Mouse (Mus musculus) midbrain, embryonic 14.5 days (tissue): ENCODE results near the gene Nckap5. TPM values are rescaled to one million over a fixed set of nuclear protein-coding genes. Genes with fewer than 3 reads are reported as not detected.
A peak's percentile ranks its signal among the peaks of the same experiment; 100 is the strongest.

Source experiments
- ATAC-seq: fragments of 200-750 bp; cut with Nextera tagmentation; 2 replicates; pipeline ENCODE4 v1.8.0; 2017; ENCODE audit warnings: moderate number of reproducible peaks, moderate library complexity; ENCODE audit not compliant: low FRiP score, low TSS enrichment
- DNase-seq: peaks from one replicate; pipeline ENCODE4 v3.0.0-alpha.2; 2015
- H3K27ac ChIP-seq: fragments of 300-500 bp; sonication (generic); replicated peaks from 2 replicates; pipeline ENCODE4 v1.5.1; 2014; ENCODE audit warnings: mild to moderate bottlenecking, low read depth, low read length, moderate library complexity
- H3K27me3 ChIP-seq: fragments of 300-500 bp; sonication (generic); 2 replicates; pipeline ENCODE4 v1.6.1; 2014; ENCODE audit warnings: low read length, control low read depth, mixed read lengths; ENCODE audit not compliant: control insufficient read depth, insufficient read depth
- H3K36me3 ChIP-seq: fragments of 300-500 bp; sonication (generic); 2 replicates; pipeline ENCODE4 v1.6.1; 2014; ENCODE audit warnings: low read length, control low read depth; ENCODE audit not compliant: control insufficient read depth, insufficient read depth
- H3K4me1 ChIP-seq: fragments of 300-500 bp; sonication (generic); 2 replicates; pipeline ENCODE4 v1.6.1; 2014; ENCODE audit warnings: mild to moderate bottlenecking, antibody characterized with exemption, low read length, control low read depth; ENCODE audit not compliant: control insufficient read depth, insufficient read depth
- H3K4me2 ChIP-seq: fragments of 300-500 bp; sonication (generic); 2 replicates; pipeline ENCODE4 v1.6.1; 2014; ENCODE audit warnings: mild to moderate bottlenecking, low read length, moderate library complexity
- H3K4me3 ChIP-seq: fragments of 300-500 bp; sonication (generic); replicated peaks from 2 replicates; pipeline ENCODE4 v1.5.1; 2014; ENCODE audit warnings: low read depth, low read length
- H3K9ac ChIP-seq: fragments of 300-500 bp; sonication (generic); replicated peaks from 2 replicates; pipeline ENCODE4 v1.6.1; 2014; ENCODE audit warnings: mild to moderate bottlenecking, low read length, moderate library complexity
- H3K9me3 ChIP-seq: fragments of 300-500 bp; sonication (generic); 2 replicates; pipeline ENCODE4 v1.6.1; 2016; ENCODE audit warnings: low read length, control low read depth, mixed read lengths; ENCODE audit not compliant: control insufficient read depth
- whole genome bisulfite sequencing: fragments of 180-500 bp; shearing (Covaris S2); extraction: QIAGEN DNeasy Blood & Tissue Kit; methylation state at CpG from one replicate; pipeline ENCODE4 v1.1.7; 2014; 5-methylcytosine and 5-hydroxymethylcytosine counted together
- polyA plus RNA-seq: library from polyadenylated mRNA; unstranded; fragments of >200 nt; fragmentation: Nextera tagmentation; extraction: Ambion mirVana; gene quantifications from 2 replicates; pipeline ENCODE4 v1.2.1, GENCODE M21; 2014

The Nckap5 gene
- polyA plus RNA-seq, 1 experiment from 2014 or later, result 14.6 TPM

DNA sequence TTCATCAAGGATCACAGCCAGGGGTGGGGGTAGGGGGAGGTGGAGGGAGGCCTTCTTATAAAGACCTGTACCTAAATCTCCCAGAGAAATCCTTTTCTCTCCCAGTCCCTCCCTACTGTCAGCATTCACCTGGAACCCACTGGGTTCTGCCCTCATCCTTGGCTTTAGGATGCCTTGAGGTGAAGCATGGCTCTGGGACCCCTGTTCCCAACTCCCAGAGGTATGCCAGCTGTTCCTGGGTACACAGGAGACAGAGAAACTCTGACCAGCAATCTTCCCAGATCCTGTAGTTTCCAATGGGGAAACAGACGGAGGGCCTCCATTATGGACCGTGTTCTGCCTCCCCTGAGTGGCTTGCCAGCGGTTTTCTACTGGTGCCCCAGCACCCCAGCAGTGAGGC lies 909.9 kb downstream of the Nckap5 start:
- H3K36me3 ChIP-seq, result no peaks in the 10 kb centered on the region
- DNase-seq, result no peak
- H3K4me1 ChIP-seq, result no peaks in the 10 kb centered on the region
- 91% methylated on average over 3 of the region's 3 CpGs for WGBS
- no peaks in the 10 kb centered on the region for H3K27me3 ChIP-seq
- H3K4me2 ChIP-seq, result no peak overlapping the region
- H3K9me3 ChIP-seq, result peaks cover 9% of the 10 kb centered on the region; the same call in 1 of the 2 replicates
- no peak overlapping the region for H3K4me3 ChIP-seq
- H3K9ac ChIP-seq, result no peak overlapping the region
- no peak overlapping the region for H3K27ac ChIP-seq
- ATAC-seq, result no peak

DNA sequence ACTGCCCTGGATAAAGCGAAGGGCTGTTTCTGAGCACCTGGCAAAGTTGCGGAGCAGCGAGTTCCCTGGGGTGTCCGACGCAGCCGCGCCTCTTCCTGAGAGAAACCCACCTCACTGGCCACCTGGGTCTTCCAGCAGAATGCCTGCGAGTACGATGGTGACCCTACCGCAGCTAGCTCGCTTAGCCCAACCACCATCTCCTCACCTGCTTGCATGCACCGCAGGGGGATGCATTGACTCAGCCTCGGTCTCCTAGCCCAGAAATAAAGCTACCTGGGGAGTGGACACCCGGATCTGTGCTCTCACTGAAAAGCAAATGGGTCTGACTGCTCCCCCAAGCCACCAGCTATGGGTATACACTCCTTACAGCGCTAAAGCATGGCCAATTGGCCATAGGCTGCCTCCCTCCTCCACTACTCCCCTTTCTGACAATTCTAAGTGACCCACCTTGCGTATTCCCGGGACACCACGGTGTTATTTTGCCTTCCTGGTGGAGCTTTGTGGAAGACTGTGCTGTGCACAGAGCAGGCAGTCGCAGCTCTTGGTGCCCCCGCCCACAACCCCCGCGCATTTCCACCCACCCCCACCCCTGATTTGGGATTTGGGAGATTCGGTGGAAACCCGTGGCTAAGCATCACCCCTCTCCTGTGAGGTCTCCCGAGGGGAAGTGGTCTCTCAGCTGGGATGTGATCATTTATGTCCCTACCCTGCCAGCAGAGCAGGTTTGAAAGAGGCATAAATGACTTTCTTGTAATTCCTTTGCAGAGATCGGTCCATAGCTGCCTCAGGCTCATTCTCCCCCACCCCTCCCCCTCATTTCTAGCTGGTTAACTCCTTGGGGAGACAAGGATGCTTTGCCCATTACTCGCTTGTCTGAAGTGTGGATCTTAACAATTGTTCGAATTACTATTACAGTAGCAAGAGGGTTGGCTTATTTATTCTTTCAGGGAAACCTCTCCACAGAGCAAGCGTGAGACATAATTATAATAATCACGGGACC lies 917.7 kb downstream of the Nckap5 start, which contains the start of gene Lypd1:
Gene Lypd1, minus strand, starts transcription at position 501 of the 1,000 bp plus-strand sequence.
- no peaks in the 10 kb centered on the region for H3K36me3 ChIP-seq
- H3K9ac ChIP-seq, result peak within 1 kb of the TSS; percentile 69
- H3K4me3 ChIP-seq, result peak within 1 kb of the TSS; percentile 59
- ATAC-seq, result peak; percentile 41
- peak within 1 kb of the TSS; percentile 99 for H3K4me2 ChIP-seq
- WGBS, result 5% methylated on average over 30 of the region's 30 CpGs
- peaks cover 18% of the 10 kb centered on the region for H3K4me1 ChIP-seq
- H3K27ac ChIP-seq, result peak within 1 kb of the TSS; percentile 42
- peaks cover 6% of the 10 kb centered on the region; the same call in 1 of the 2 replicates for H3K27me3 ChIP-seq
- DNase-seq, result peak; percentile 71
- H3K9me3 ChIP-seq, result no peaks in the 10 kb centered on the region

- H3K4me2 ChIP-seq, result peak overlapping the region; percentile 99
- H3K4me3 ChIP-seq, result peak overlapping the region; percentile 59
- peak overlapping the region; percentile 69 for H3K9ac ChIP-seq
- DNase-seq (peak; percentile 76), ATAC-seq (peak; percentile 62)
- H3K9me3 ChIP-seq, result no peaks in the 10 kb centered on the region
- peaks cover 18% of the 10 kb centered on the region for H3K4me1 ChIP-seq
- peaks cover 6% of the 10 kb centered on the region; the same call in 1 of the 2 replicates for H3K27me3 ChIP-seq
- no peaks in the 10 kb centered on the region for H3K36me3 ChIP-seq
- peak overlapping the region; percentile 45 for H3K27ac ChIP-seq
- WGBS, result under 1% methylated on average over 43 of the region's 43 CpGs
These were observed 918.6 kb downstream of the Nckap5 start for GRCm38 (mm10) chr1:125911901-125912445.

GRCm38 (mm10) chr1:125911337-125911900 lies 919.2 kb downstream of the Nckap5 start:
- ATAC-seq, result peak; percentile 48
- H3K9me3 ChIP-seq, result no peaks in the 10 kb centered on the region
- H3K36me3 ChIP-seq, result no peaks in the 10 kb centered on the region
- under 1% methylated on average over 35 of the region's 35 CpGs for WGBS
- H3K27me3 ChIP-seq, result peaks cover 6% of the 10 kb centered on the region; the same call in 1 of the 2 replicates
- peak overlapping the region; percentile 99 for H3K4me2 ChIP-seq
- DNase-seq, result peak; percentile 74
- H3K4me1 ChIP-seq, result peaks cover 18% of the 10 kb centered on the region
- H3K4me3 ChIP-seq, result peak overlapping the region; percentile 59
- peak overlapping the region; percentile 69 for H3K9ac ChIP-seq
- H3K27ac ChIP-seq, result peak overlapping the region; percentile 45

GRCm38 (mm10) chr1:125910871-125911265 lies 919.7 kb downstream of the Nckap5 start:
- H3K27me3 ChIP-seq, result peaks cover 6% of the 10 kb centered on the region; the same call in 1 of the 2 replicates
- H3K9me3 ChIP-seq, result no peaks in the 10 kb centered on the region
- H3K4me1 ChIP-seq, result peaks cover 18% of the 10 kb centered on the region
- 2% methylated on average over 9 of the region's 9 CpGs for WGBS
- 0 out of 2 replicates have a peak, but pooled peaks have one; percentile 14 for ATAC-seq
- peak overlapping the region; percentile 69 for H3K9ac ChIP-seq
- no peaks in the 10 kb centered on the region for H3K36me3 ChIP-seq
- H3K27ac ChIP-seq, result peak overlapping the region; percentile 45; the same call in 1 of the 2 replicates
- peak; percentile 50 for DNase-seq
- peak overlapping the region; percentile 99 for H3K4me2 ChIP-seq
- H3K4me3 ChIP-seq, result peak overlapping the region; percentile 59

GRCm38 (mm10) chr1:125910211-125910870 lies 920.3 kb downstream of the Nckap5 start:
- Histone ChIP-seq H3K9me3 (no peaks in the 10 kb centered on the region), H3K4me3 (peak overlapping the region; percentile 59), H3K4me1 (peaks cover 18% of the 10 kb centered on the region), H3K27ac (no peak overlapping the region), H3K9ac (peak overlapping the region; percentile 69), H3K4me2 (peak overlapping the region; percentile 99), H3K36me3 (no peaks in the 10 kb centered on the region), H3K27me3 (peaks cover 6% of the 10 kb centered on the region; the same call in 1 of the 2 replicates)
- peak; percentile 82 for DNase-seq
- WGBS, result 13% methylated on average over 14 of the region's 14 CpGs
- 0 out of 2 replicates have a peak, but pooled peaks have one; percentile 26 for ATAC-seq

GRCm38 (mm10) chr1:125893158-125893557 lies 937.4 kb downstream of the Nckap5 start:
- H3K9ac ChIP-seq, result no peak overlapping the region
- peak; percentile 43 for DNase-seq
- H3K27me3 ChIP-seq, result no peaks in the 10 kb centered on the region
- no peaks in the 10 kb centered on the region for H3K9me3 ChIP-seq
- ATAC-seq, result no peak
- no peak overlapping the region for H3K4me3 ChIP-seq
- H3K36me3 ChIP-seq, result no peaks in the 10 kb centered on the region
- 10% methylated on average over 9 of the region's 9 CpGs for WGBS
- H3K27ac ChIP-seq, result peak overlapping the region; percentile 1; the same call in 1 of the 2 replicates
- H3K4me2 ChIP-seq, result no peak overlapping the region
- H3K4me1 ChIP-seq, result no peaks in the 10 kb centered on the region

- Histone ChIP-seq H3K36me3 (no peaks in the 10 kb centered on the region), H3K9me3 (no peaks in the 10 kb centered on the region), H3K9ac (no peak overlapping the region), H3K4me3 (no peak overlapping the region), H3K4me2 (no peak overlapping the region), H3K4me1 (no peaks in the 10 kb centered on the region), H3K27me3 (no peaks in the 10 kb centered on the region), H3K27ac (no peak overlapping the region)
- DNase-seq, result peak; percentile 29
- ATAC-seq, result no peak
- WGBS, result 16% methylated on average over 7 of the region's 7 CpGs
These were observed 960.5 kb downstream of the Nckap5 start for GRCm38 (mm10) chr1:125870056-125870455.
